Mouse (Mus musculus) kidney, postnatal 14 days (tissue): Measurements from ENCODE around the gene Col1a1.
A peak's percentile ranks its signal among the peaks of the same experiment; 100 is the strongest.

Experiments
- DNase-seq: peaks from one replicate; pipeline ENCODE4 v3.0.0; 2022; ENCODE audit warnings: mixed read lengths

The Col1a1 gene

DNA sequence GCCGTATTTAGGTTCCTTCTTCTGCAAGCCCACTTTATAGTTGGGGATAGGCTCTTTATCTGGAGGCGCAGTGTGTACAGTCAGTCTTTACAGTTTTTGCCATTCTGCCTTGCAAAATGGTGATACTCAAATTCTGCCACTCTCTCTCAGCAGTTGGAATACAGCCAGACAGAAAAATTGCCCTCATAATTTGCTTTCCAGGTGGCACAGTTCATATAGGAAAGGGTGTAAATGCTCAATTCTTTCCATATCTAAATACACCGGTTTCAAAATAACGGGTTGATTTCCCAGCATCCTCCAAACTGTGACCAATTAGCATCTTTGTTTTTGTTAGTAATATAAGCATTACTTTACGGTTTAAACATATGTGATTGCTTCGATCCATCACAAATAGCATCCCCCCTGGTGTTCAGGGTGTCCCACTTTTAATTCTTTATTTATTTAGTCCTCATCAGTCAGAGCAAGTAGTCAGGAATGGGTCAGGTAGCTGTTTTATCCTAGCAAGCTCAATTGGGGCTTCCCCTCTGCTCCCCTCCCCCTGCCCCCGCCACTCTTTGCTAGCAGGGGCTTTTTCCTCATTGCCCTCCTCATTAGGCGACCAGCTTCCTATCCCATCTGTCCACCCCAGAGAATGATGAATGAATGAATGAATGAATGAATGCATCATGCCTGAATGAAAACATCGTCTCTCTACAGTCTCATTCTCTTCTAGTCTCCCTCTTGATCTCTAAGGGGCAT lies 42.3 kb downstream of the Col1a1 start:
- DNase-seq, result no peak

DNA sequence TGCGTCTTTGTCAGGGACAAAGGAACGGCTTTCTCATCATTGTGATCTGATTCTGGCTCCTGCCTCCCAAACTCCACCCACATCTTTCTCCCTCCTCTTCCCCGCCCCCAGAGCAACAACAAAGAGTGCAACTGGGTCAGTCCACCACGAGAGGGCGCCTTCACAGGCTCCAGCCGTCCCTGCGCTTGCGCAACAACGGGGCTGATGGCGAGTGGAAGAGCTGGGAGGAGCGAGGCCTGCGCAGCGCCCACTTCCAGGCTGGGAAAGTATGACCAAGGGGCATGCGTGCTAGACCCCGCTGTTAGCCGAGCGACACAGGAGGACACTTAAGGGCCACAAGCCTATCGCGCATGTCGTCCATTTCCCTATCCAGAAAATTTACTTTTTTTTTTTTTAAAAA lies 42.9 kb downstream of the Col1a1 start:
- DNase-seq, result peak; percentile 97

DNA sequence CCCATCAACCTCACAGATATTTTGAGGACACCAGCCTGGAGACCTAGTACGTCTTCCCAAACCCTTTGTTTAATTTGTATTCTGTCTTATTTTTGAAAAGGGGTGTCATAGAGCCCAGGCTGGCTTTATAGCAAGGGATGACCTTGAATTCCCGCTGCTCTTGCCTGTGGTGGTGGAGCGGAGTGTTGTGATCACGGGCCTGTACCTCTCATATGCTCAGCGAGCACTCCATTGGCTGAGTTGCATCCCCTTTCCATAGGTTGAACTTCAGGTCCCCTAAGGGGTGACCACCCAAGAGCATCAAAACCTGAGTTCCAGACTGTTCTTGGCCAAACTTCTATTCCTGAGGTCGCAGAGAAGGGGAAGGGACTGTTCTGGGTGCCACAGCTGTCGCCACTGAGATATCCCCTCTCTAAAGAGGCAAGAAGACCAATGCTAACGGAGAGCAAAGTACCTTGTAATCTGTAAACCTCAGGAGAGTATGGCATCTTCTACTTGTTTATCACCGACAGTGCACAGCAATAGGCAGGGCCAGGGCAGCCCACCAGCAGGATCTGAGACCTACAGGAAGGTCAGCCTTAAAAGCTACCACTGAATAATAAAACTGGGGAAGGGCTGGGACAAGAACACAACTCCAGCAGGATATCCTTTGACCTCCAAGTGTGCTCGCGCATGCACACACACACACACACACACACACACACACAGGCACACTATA lies 43.6 kb downstream of the Col1a1 start:
- no peak for DNase-seq

- DNase-seq, result no peak
Measured at GRCm38 (mm10) chr11:94985140-94985539, 49.1 kb downstream of the Col1a1 start.

DNA sequence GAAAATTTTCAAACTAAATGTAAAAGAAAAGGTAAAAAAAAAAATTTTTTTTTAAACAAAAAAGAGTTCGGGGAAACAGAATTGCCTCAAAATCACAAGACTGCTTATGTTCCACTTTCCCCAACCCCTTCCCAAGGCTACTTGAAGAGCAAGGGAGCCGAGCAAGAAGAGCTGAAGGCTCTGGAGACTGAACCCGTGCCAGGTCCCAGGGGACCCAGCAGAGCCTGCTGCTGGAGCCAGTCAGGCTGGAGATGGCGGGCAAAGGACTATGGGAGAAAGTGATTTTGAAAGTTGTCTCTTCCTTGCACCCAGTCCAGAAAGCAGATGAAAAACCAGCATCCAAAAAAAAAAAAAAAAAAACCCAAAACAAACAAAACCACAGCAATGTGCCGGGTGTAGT lies 49.8 kb downstream of the Col1a1 start:
- DNase-seq, result no peak

DNA sequence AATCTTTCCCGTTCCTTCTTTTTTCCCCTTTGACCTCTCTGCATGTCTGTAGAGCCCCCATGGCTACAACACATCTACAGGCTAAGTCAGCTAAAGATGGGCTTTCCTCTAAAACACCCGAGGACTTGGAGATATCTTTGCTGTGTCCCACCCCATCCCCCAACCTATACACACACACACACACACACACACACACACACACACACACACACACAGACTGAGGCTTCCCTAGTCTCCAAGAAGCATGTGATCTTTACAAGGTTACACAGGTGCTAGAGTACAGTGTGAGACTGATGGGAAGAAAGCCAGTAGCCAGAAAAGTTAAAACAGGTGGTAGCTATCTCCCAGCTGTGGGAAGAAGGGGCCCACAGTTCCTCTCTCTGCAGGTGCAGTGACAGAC lies 50.4 kb downstream of the Col1a1 start:
- no peak for DNase-seq

- no peak for DNase-seq
Measured at GRCm38 (mm10) chr11:94987341-94987740, 51.3 kb downstream of the Col1a1 start.

DNA sequence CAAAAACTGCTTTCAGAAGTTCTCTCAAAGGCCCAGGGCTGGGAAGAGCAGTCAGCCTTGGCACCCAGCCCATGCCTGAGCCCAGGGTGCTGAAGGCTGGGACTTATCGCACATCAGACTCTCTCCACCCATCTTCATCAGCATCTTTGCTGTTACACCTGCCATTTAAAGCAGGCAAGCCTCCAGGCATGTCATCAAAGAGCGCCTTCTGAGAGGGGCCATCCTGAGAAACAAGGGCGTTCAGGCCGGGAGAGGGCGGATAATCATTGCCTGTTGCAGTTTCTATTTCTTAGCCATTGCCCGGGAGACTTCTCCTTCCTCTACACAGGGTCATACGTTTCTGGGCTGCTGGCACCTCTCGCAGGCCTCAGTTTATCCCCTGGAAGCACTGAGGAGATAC lies 51.8 kb downstream of the Col1a1 start:
- DNase-seq, result no peak

- DNase-seq, result no peak
Measured at GRCm38 (mm10) chr11:94988780-94989561, 52.9 kb downstream of the Col1a1 start.

DNA sequence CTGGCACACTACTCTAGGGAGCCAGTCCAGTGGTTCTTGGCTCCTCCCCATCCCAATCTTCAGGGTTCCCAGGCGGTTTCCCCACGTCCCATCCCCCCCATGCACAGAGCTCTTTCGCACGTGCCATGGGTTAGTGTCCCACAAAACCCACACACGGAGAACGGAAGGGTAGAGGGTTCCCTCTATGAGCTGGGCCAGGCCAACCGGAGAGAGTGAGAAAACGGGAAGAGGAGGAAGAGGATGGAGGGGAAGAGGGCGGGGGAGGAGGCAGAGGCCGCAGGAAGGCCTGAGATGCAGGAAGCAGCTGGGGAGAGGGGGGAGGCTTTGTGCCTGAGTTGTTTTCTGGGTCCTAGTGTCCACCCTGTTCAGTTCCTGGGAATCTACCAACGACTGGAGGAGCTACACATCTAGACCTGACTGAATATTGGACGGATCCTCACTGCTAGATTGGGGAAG lies 53.6 kb downstream of the Col1a1 start:
- peak; percentile 91 for DNase-seq

- DNase-seq, result no peak
Measured at GRCm38 (mm10) chr11:94990102-94990748, 54.2 kb downstream of the Col1a1 start.

DNA sequence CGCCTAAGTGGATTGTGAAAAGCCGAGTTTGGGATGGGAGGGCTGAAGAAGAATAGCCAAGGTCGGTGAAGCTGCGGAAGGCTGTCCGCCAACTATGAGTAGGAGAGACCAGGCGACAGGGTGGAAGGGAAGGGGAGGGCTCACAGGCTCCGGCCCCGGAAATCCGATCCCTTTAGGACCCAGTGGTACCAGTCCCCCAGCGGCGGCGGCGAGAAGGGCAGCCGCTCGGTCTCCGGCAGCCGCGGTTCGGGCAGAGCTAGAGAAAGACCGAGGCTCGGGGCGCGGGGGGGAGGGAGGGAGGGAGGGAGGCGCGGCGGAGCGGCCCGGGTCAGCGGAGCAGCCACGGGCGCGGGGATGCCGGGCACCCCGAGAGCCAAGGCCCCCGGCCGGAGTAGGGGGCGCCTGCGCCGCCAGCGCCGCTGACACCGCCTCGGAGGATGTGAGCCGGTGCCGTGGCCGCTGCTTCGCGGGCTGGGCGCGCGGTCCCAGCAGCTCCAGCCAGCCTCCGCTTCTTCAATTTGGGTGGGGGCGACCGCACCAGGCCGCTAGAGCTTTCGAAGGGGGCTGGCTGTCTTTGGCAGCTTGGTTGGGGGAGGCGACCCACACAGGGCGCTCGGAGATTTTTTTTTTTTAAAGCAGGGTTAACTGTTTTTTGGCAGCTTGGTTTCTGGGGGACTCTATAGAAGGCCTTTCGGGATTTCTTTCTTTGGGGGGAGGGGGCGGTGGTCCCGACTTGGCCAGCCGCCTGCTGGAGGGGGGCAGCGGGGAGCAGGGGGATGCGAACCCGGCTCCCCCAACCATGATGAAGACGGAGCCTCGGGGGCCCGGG lies 54.9 kb downstream of the Col1a1 start, which contains the start of gene Ppp1r9b:
Gene Ppp1r9b, plus strand, starts transcription at position 287 of the 829 bp plus-strand sequence.
- peak; percentile 94 for DNase-seq

GRCm38 (mm10) chr11:94991641-94992479 lies 55.8 kb downstream of the Col1a1 start:
- peak; percentile 69 for DNase-seq

GRCm38 (mm10) chr11:94992480-94992753 lies 56.4 kb downstream of the Col1a1 start:
- no peak for DNase-seq

GRCm38 (mm10) chr11:94992754-94993606 lies 57.0 kb downstream of the Col1a1 start:
- peak; percentile 65 for DNase-seq

DNA sequence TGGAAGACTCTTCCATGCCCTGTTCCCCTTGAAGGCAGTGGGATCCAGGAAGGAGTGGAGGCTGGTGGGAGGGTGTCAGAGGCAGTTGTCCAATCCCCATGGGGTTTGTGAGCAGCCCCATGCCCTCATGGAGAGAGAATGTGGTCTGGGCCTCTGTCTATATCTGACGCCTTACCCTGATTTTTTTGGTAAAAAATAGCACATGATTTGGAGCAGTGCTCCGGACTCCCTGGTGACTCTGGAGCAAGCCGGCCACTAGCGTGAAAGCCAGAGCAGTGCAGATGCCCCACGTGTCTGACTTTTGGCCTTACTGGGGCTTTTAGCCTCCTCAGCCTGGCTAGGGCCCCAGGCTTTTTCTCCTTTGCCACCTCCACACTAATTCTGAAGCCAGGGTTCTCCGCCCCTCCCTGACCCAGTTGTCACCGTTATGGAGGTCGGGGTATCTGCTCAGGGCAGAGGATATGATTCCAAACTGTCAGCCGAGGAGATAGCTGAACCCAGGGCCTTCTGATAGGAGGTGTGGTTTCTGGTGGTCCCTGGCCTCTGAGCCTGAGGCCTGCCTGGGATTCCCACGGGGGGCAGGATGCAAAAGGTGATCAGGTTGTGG lies 58.3 kb downstream of the Col1a1 start:
- no peak for DNase-seq

- no peak for DNase-seq
Measured at GRCm38 (mm10) chr11:94994947-94995772, 59.1 kb downstream of the Col1a1 start.

- DNase-seq, result no peak
Measured at GRCm38 (mm10) chr11:94996101-94996500, 60.1 kb downstream of the Col1a1 start.

DNA sequence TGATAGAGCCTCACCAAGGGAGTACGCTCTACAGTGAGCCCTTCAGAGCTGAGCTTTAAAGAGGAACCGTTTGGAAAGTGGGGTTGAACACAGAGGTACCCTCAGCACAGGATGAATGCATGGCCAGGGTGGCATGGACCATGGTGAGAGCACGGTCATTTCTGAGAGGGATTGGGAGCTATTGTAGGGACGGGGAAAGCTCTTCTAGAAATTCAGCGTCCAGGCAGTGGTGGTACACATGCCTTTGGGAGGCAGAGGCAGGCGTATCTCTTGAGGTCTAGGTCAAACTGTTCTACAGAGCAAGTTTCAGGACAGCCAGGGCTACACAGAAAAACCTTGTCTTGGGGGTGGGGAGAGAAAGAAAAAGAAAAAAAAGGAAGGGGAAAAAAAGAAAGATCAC lies 61.0 kb downstream of the Col1a1 start:
- no peak for DNase-seq
